Mouse (Mus musculus): ENCODE results near the gene Jmjd7. TPM values are rescaled to one million over a fixed set of nuclear protein-coding genes. Genes with fewer than 3 reads are reported as not detected.

The Jmjd7 gene
- polyA plus RNA-seq, 1 experiment from 2014 or later = 18.7 TPM

- no peak overlapping the region for H3K4me2 ChIP-seq (ENCODE audit: low read length)
- no peak for ATAC-seq (ENCODE audit: low FRiP score, low TSS enrichment)
- H3K4me1 ChIP-seq (ENCODE audit: control insufficient read depth, insufficient read depth, low read length) = no peaks in the 10 kb centered on the region
- no peak overlapping the region for H3K4me3 ChIP-seq (replicated peaks; ENCODE audit: low read depth, low read length)
- H3K36me3 ChIP-seq (ENCODE audit: control insufficient read depth, insufficient read depth, low read length) = peaks cover 11% of the 10 kb centered on the region
- H3K27ac ChIP-seq (replicated peaks; ENCODE audit: low read depth, low read length) = no peak overlapping the region
- 84% methylated on average over 2 of the region's 2 CpGs for WGBS
- no peaks in the 10 kb centered on the region for H3K27me3 ChIP-seq (ENCODE audit: control insufficient read depth, insufficient read depth, low read length)
- no peak overlapping the region for H3K9ac ChIP-seq (replicated peaks; ENCODE audit: low read length)
- H3K9me3 ChIP-seq (ENCODE audit: control insufficient read depth, low read length) = no peaks in the 10 kb centered on the region
- no peak for DNase-seq
These were observed 23.3 kb upstream of the Jmjd7 start for GRCm38 (mm10) chr2:120003970-120004369.

GRCm38 (mm10) chr2:120006696-120007095 is 20.6 kb upstream of the Jmjd7 start:
- no peak overlapping the region for H3K9ac ChIP-seq (replicated peaks; ENCODE audit: low read length)
- no peak overlapping the region for H3K4me3 ChIP-seq (replicated peaks; ENCODE audit: low read depth, low read length)
- no peaks in the 10 kb centered on the region for H3K4me1 ChIP-seq (ENCODE audit: control insufficient read depth, insufficient read depth, low read length)
- 97% methylated on average over 7 of the region's 7 CpGs for WGBS
- no peaks in the 10 kb centered on the region for H3K9me3 ChIP-seq (ENCODE audit: control insufficient read depth, low read length)
- H3K27me3 ChIP-seq (ENCODE audit: control insufficient read depth, insufficient read depth, low read length) = no peaks in the 10 kb centered on the region
- H3K36me3 ChIP-seq (ENCODE audit: control insufficient read depth, insufficient read depth, low read length) = 0 out of 2 replicates have a peak, but pooled peaks cover 4% of the 10 kb centered on the region
- no peak overlapping the region for H3K27ac ChIP-seq (replicated peaks; ENCODE audit: low read depth, low read length)
- DNase-seq (no peak), ATAC-seq (ENCODE audit: low FRiP score, low TSS enrichment) (no peak)
- H3K4me2 ChIP-seq (ENCODE audit: low read length) = no peak overlapping the region

GRCm38 (mm10) chr2:120007680-120008210 is 19.5 kb upstream of the Jmjd7 start:
- WGBS = 83% methylated on average over 4 of the region's 4 CpGs
- no peak overlapping the region for H3K27ac ChIP-seq (replicated peaks; ENCODE audit: low read depth, low read length)
- DNase-seq (no peak), ATAC-seq (ENCODE audit: low FRiP score, low TSS enrichment) (no peak)
- no peak overlapping the region for H3K9ac ChIP-seq (replicated peaks; ENCODE audit: low read length)
- no peaks in the 10 kb centered on the region for H3K4me1 ChIP-seq (ENCODE audit: control insufficient read depth, insufficient read depth, low read length)
- H3K9me3 ChIP-seq (ENCODE audit: control insufficient read depth, low read length) = no peaks in the 10 kb centered on the region
- H3K4me3 ChIP-seq (replicated peaks; ENCODE audit: low read depth, low read length) = no peak overlapping the region
- no peaks in the 10 kb centered on the region for H3K27me3 ChIP-seq (ENCODE audit: control insufficient read depth, insufficient read depth, low read length)
- H3K36me3 ChIP-seq (ENCODE audit: control insufficient read depth, insufficient read depth, low read length) = peaks cover 8% of the 10 kb centered on the region
- no peak overlapping the region for H3K4me2 ChIP-seq (ENCODE audit: low read length)

- WGBS = 73% methylated on average over 4 of the region's 4 CpGs
- H3K27me3 ChIP-seq (ENCODE audit: control insufficient read depth, insufficient read depth, low read length) = no peaks in the 10 kb centered on the region
- H3K4me1 ChIP-seq (ENCODE audit: control insufficient read depth, insufficient read depth, low read length) = no peaks in the 10 kb centered on the region
These were observed 18.6 kb upstream of the Jmjd7 start for GRCm38 (mm10) chr2:120008672-120009071.

GRCm38 (mm10) chr2:120011462-120012200 is 15.7 kb upstream of the Jmjd7 start:
- Histone ChIP-seq H3K4me2 (ENCODE audit: low read length) (no peak overlapping the region), H3K36me3 (ENCODE audit: control insufficient read depth, insufficient read depth, low read length) (peaks cover 27% of the 10 kb centered on the region), H3K4me3 (replicated peaks; ENCODE audit: low read depth, low read length) (no peak overlapping the region), H3K27ac (replicated peaks; ENCODE audit: low read depth, low read length) (no peak overlapping the region), H3K4me1 (ENCODE audit: control insufficient read depth, insufficient read depth, low read length) (no peaks in the 10 kb centered on the region), H3K9me3 (ENCODE audit: control insufficient read depth, low read length) (no peaks in the 10 kb centered on the region), H3K9ac (replicated peaks; ENCODE audit: low read length) (no peak overlapping the region), H3K27me3 (ENCODE audit: control insufficient read depth, insufficient read depth, low read length) (no peaks in the 10 kb centered on the region)
- DNase-seq (peak; percentile 84), ATAC-seq (ENCODE audit: low FRiP score, low TSS enrichment) (no peak)
- 86% methylated on average over 8 of the region's 8 CpGs for WGBS

More at GRCm38 (mm10) chr2:120008672-120009071, 18.6 kb upstream of the Jmjd7 start:
- no peak overlapping the region for H3K4me2 ChIP-seq (ENCODE audit: low read length)
- no peak overlapping the region for H3K27ac ChIP-seq (replicated peaks; ENCODE audit: low read depth, low read length)
- H3K9ac ChIP-seq (replicated peaks; ENCODE audit: low read length) = no peak overlapping the region
- no peaks in the 10 kb centered on the region for H3K9me3 ChIP-seq (ENCODE audit: control insufficient read depth, low read length)
- H3K4me3 ChIP-seq (replicated peaks; ENCODE audit: low read depth, low read length) = no peak overlapping the region
- ATAC-seq (ENCODE audit: low FRiP score, low TSS enrichment) (no peak), DNase-seq (no peak)
- peaks cover 17% of the 10 kb centered on the region for H3K36me3 ChIP-seq (ENCODE audit: control insufficient read depth, insufficient read depth, low read length)

- DNase-seq = no peak
- H3K9ac ChIP-seq (replicated peaks; ENCODE audit: low read length) = no peak overlapping the region
- no peak for ATAC-seq (ENCODE audit: low FRiP score, low TSS enrichment)
- no peaks in the 10 kb centered on the region for H3K9me3 ChIP-seq (ENCODE audit: control insufficient read depth, low read length)
- peaks cover 40% of the 10 kb centered on the region for H3K36me3 ChIP-seq (ENCODE audit: control insufficient read depth, insufficient read depth, low read length)
- no peak overlapping the region for H3K4me3 ChIP-seq (replicated peaks; ENCODE audit: low read depth, low read length)
- H3K27me3 ChIP-seq (ENCODE audit: control insufficient read depth, insufficient read depth, low read length) = no peaks in the 10 kb centered on the region
- 88% methylated on average over 13 of the region's 13 CpGs for WGBS
- no peak overlapping the region for H3K27ac ChIP-seq (replicated peaks; ENCODE audit: low read depth, low read length)
- H3K4me1 ChIP-seq (ENCODE audit: control insufficient read depth, insufficient read depth, low read length) = no peaks in the 10 kb centered on the region
- no peak overlapping the region for H3K4me2 ChIP-seq (ENCODE audit: low read length)
These were observed 14.4 kb upstream of the Jmjd7 start for GRCm38 (mm10) chr2:120012924-120013323.

GRCm38 (mm10) chr2:120013831-120014486 is 13.3 kb upstream of the Jmjd7 start:
- ATAC-seq (ENCODE audit: low FRiP score, low TSS enrichment) (no peak), DNase-seq (no peak)
- Histone ChIP-seq H3K27me3 (ENCODE audit: control insufficient read depth, insufficient read depth, low read length) (no peaks in the 10 kb centered on the region), H3K27ac (replicated peaks; ENCODE audit: low read depth, low read length) (no peak overlapping the region), H3K4me1 (ENCODE audit: control insufficient read depth, insufficient read depth, low read length) (no peaks in the 10 kb centered on the region), H3K4me2 (ENCODE audit: low read length) (no peak overlapping the region), H3K9me3 (ENCODE audit: control insufficient read depth, low read length) (no peaks in the 10 kb centered on the region), H3K4me3 (replicated peaks; ENCODE audit: low read depth, low read length) (no peak overlapping the region), H3K36me3 (ENCODE audit: control insufficient read depth, insufficient read depth, low read length) (peaks cover 49% of the 10 kb centered on the region), H3K9ac (replicated peaks; ENCODE audit: low read length) (no peak overlapping the region)
- WGBS = 97% methylated on average over 2 of the region's 2 CpGs

GRCm38 (mm10) chr2:120015882-120016281 is 11.4 kb upstream of the Jmjd7 start:
- peaks cover 68% of the 10 kb centered on the region for H3K36me3 ChIP-seq (ENCODE audit: control insufficient read depth, insufficient read depth, low read length)
- WGBS = 96% methylated on average over 4 of the region's 4 CpGs
- H3K27me3 ChIP-seq (ENCODE audit: control insufficient read depth, insufficient read depth, low read length) = no peaks in the 10 kb centered on the region
- H3K9me3 ChIP-seq (ENCODE audit: control insufficient read depth, low read length) = no peaks in the 10 kb centered on the region
- no peak for DNase-seq
- H3K9ac ChIP-seq (replicated peaks; ENCODE audit: low read length) = no peak overlapping the region
- no peaks in the 10 kb centered on the region for H3K4me1 ChIP-seq (ENCODE audit: control insufficient read depth, insufficient read depth, low read length)
- H3K4me2 ChIP-seq (ENCODE audit: low read length) = no peak overlapping the region
- H3K4me3 ChIP-seq (replicated peaks; ENCODE audit: low read depth, low read length) = no peak overlapping the region
- H3K27ac ChIP-seq (replicated peaks; ENCODE audit: low read depth, low read length) = no peak overlapping the region
- no peak for ATAC-seq (ENCODE audit: low FRiP score, low TSS enrichment)

Data from midbrain, embryonic 14.5 days (tissue).